Mouse (Mus musculus): ENCODE results near the gene Hsf4. TPM values are rescaled to one million over a fixed set of nuclear protein-coding genes. Genes with fewer than 3 reads are reported as not detected.
"Not testable (repeated sequence)": the region's sequence is repeated elsewhere in the genome, so short reads cannot be mapped to it uniquely, and the experiment has no call there.

Gene Hsf4
- total RNA-seq (2015; ENCODE audit: low replicate concordance) (not detected in 2 replicates), total RNA-seq (2017; ENCODE audit: low replicate concordance) (not detected in 2 replicates)

DNA sequence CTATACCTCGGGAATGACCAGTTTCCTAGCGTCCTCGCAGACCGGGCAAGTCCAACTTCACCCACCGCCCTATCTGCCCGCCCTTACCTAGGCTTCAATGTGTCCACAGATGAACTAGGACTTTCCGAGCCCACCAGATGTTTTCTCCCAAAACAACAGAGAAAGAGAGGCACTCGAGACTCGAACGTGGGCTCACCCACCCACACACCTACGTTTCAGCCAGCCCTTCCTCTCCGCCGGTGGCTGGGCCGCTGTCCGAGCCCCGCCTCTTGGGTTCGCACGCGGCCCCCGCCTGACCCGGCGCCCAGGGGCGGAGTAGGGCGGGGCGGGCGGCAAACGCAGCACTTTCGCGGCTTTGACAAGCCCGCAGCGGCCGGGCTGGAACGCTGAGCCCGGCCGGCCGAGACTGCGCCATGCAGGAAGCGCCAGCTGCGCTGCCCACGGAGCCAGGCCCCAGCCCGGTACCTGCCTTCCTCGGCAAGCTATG, at the start of gene Hsf4:
Gene Hsf4 (plus strand): TSS at position 341 of the 487 bp plus-strand sequence.
- no peak for ATAC-seq (replicated peaks; ENCODE audit: low FRiP score, poor library complexity, severe bottlenecking)

DNA sequence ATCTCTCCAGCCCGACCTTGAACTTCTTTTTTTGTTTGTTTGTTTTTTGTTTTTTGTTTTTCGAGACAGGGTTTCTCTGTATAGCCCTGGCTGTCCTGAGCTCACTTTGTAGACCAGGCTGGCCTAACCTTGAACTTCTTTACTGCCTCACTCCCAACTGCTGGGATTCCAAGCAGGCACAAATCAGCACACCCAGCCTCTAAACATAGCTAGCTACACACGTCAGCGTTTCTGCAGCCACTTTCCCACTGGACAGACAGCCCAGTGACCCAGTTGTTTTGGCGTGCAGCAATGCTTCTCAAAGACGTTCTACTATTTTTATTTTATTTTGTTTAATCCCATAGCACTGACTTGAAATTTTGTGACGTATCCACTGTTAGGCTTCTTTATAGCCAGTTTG, 45.8 kb upstream of the Hsf4 start:
- ATAC-seq (replicated peaks; ENCODE audit: low FRiP score, poor library complexity, severe bottlenecking) = no peak

DNA sequence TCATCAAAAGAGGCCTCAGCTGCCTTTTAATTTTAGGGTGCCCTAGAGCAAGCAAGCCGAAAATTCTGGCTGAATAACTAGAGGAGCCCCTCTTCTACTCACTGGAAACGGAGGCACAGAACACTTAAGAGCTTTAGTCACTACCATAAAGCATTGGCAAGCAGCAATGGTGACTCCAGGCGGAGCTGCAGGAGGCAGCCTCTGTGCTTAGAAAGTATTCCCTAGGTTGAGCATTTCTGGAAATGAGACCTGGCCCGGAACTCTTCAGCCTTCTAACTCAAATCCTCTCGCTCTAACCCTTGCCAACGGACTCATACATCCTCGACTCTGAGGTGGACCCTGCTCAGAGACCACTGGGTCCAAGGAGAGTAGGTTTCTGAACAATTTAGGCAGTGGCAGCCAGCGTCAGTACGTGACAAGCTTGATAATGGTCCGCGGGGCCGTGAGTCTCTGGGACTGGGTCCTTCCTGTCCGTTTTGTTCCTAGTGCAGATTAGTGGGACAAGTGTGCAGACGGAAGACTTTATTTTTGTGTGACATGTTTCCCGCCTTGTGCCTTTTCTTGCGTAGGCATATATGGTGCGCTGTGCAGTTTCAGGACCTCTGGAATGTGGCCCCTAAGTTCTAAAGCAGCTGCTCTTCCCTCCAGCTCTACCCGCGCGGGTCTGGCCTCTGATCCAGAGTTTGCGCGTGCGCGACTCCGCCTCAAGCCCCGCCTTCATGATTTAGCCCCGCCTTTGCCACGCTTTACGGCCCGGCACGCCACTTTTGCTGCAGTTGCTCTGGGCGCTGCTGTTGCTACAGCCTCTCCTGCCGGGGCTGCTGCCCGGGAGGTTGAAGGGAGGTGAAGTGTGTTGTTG, 45.0 kb upstream of the Hsf4 start, which contains the start of gene D230025D16Rik:
Gene D230025D16Rik (plus strand): TSS at position 733 of the 859 bp plus-strand sequence.
- peak; percentile 93 for ATAC-seq (replicated peaks; ENCODE audit: low FRiP score, poor library complexity, severe bottlenecking)

DNA sequence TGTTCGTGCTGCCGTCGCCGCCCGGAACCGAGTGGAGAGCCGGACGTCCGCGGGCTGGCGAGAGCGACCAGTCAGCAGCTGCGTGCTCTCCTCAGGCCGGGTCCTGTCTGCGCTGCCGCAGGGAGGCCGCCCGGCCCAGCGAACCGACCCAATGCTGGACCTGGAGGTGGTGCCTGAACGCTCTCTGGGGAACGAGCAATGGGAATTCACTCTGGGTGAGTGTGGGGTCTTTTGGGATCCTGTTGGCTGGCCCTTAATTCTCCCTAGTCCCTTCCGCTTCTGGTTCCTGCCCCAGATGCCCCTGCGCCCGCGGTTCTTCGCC, 44.4 kb upstream of the Hsf4 start:
- ATAC-seq (replicated peaks; ENCODE audit: low FRiP score, poor library complexity, severe bottlenecking) = no peak

DNA sequence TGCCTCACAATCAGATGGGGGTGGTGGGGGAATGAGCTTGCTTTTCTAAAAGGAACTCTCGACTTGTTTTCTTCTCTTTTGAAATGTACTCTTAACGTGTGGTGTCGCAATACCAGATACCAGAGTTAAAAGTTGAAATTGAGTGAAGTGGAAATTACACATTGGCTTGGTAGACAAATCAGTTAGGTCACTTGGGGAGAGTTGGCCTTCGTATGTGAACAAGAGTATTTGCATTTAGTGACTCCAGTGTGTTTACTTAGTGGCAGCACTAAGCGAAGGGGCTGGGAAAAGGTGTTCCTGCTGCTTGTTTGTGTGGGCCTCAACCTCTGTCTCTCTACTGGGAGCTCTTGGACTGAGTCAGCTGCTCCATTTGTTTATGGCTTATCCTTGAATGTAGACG, 43.7 kb upstream of the Hsf4 start:
- ATAC-seq (replicated peaks; ENCODE audit: low FRiP score, poor library complexity, severe bottlenecking) = no peak

DNA sequence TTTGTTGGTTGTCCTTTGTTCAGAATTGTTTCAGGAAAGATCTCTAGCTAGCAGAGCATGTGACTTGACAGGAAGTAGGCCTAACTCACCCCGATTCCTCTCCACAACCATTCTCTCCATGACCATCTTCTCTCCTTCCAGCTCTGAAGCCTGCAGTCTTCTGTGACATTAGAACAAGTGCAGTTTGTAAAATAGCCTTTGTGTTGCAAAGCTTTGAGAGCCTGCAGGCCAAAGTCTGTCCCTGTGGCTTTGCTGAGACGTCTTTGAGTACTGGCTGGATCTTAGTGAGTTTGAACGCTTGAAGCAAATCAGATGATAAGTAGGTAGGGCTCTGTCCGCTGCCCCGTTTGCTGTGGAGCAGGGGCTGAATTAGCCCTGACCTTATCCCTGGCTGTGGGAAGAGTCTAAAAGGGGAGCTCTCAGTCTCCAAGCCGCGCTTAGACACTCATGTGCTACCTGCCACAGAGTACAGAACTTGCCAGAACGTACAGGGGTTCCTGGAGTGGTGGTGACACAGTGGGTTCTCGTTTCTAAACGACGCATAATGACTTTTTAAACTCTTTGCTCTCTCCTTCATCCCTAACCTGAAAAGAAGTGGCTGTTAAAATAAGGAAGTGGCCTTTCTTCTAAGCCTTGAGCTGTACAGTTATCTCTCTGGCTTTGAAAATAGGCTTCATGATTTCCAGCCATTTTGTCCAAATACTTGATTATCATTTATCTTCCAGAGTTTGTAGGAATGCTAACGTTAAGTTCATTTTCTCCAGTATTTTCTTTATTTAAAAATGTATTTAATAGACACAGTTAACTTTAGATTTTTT, 37.9 kb upstream of the Hsf4 start:
- ATAC-seq (replicated peaks; ENCODE audit: low FRiP score, poor library complexity, severe bottlenecking) = no peak

DNA sequence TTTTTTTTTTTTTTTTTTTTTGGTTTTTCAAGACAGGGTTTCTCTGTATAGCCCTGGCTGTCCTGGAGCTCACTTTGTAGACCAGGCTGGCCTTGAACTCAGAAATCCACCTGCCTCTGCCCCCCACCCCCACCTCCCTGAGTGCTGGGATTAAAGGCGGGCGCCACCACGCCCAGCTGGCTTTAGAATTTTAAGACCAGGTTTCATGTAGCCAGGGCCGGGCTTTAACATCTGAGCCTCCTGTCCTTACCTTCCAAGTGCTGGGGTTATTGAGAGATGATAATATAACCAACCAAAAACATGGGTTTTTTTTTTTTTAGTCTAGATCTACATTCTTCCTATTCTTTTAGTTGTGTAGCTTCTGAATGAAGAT, 37.3 kb upstream of the Hsf4 start:
- not testable (repeated sequence) for ATAC-seq (replicated peaks; ENCODE audit: low FRiP score, poor library complexity, severe bottlenecking)

DNA sequence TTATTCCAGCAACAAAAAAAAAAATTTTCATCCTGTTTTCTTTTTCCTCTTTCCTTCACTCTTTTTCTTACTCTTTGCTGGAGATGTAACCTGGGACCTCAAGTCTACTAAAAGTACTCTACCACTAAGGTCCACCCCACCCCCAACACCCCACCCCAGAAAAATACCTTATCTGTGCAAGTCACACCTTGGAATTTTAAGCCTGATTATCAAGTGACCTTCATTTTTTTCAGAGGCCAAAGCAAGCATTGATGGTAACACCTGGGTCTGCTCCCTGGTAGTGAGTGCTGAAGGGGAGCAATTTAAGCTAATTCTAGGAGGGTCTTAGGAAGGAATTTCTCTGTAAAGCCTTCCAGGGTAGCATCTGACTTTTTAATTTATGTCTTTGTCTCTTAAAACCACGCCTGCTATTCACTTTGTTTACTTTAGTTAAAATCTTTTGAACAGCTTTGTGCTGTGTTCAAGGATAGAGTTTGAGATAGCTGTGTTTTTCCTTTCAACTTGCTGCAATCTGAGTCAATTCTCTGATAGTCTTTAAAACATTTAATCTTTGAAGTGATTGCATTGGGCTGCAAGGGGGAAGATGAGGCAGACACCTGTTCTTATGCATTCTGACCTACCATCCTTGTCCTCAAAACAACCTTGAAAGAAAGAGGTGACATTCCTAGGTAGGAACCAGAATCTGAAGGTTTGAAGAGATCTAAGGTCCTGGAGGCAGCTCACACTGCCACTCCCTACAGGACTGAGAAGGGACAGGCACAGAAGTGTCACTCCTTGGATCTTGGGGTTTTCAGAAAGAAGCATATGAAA, 36.3 kb upstream of the Hsf4 start:
- no peak for ATAC-seq (replicated peaks; ENCODE audit: low FRiP score, poor library complexity, severe bottlenecking)

DNA sequence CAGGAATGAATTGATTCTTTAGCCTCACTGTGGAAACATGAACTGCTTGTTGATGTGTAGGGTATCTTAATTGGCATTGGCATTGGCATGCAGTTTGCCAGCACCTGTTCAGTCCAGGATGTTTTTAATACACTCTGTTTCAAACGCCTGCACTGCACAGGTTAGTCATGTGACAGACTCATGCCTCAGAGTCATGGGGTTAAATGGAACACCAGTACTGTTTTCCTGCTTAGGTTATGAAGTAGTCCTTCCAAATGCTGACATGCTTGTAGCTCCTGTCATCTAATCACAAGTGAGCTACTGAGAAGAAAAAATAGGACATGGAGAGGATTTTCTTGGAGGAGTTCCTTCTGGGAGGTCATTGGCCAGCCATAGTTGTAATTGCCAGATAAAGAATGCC, 34.4 kb upstream of the Hsf4 start:
- ATAC-seq (replicated peaks; ENCODE audit: low FRiP score, poor library complexity, severe bottlenecking) = no peak

DNA sequence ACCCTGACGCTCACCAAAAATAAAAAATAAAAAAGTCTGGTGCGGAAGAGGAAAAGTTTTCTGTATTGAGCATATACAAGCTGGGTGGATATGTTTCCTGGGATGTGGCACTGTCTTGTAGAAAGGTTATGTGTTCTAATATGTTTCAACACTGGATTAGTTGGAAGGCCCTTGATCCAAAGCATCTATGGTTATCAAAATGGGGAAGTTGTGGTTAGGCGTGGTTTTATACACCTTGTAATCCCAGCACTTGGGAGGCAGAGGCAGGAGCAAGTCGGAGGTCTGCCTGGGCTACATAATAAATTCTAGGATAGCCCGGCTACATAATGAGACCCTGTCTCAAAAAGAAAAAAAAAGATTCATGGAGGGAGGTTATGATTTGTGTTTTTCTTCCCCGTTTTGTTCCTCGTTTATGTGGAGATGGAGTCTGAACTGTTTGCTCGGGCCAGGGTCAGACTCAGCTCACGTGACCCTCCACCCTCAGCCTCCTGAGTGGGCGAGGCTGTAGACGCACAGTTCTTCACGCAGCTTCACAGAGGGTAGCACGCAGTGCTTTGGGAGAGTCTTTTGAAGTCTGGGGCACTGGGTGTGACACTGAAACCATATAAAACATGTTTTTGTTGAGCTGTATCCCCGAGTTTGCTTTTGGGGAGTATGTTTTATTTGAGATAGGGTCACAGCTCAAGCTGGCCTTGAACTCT, 32.0 kb upstream of the Hsf4 start:
- ATAC-seq (replicated peaks; ENCODE audit: low FRiP score, poor library complexity, severe bottlenecking) = no peak

DNA sequence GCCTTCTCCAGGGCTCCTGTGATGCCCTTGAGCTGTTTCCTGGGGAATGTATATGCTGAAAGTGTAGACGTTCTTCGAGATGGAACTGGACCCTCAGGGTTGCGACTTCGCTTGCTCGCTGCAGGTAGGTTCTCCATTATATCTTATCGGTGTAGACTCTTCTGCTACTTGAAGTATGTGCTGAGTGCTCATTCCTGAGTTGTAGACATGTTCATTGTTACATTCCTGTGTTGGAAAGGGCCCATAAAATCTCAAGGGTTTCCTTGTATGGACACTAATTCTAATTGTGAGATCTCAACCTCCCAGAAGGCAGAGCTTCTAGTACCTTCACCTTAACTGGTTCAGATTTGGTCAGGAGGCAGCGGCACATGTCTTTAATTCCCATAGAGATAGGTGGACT, 28.6 kb upstream of the Hsf4 start:
- no peak for ATAC-seq (replicated peaks; ENCODE audit: low FRiP score, poor library complexity, severe bottlenecking)

DNA sequence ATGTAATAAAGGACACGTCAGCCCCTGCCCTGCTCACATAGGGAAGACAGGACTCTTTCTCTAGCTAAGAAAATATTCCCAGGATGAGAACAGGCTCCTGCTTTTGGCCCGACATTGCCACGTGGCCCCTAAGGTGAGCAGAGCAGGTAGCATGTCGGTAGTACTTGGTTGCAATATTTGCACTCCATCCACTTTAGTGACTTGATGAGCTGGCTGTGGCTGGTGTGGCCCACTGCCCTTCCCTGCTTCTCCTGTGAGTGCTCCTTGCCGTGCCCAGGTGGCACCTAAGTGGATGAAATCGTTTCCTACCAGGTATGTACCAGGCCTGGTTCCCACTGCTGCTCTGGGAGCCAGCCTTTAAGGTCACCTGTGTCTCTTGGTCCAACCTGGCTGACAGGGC, 17.6 kb upstream of the Hsf4 start:
- ATAC-seq (replicated peaks; ENCODE audit: low FRiP score, poor library complexity, severe bottlenecking) = no peak

DNA sequence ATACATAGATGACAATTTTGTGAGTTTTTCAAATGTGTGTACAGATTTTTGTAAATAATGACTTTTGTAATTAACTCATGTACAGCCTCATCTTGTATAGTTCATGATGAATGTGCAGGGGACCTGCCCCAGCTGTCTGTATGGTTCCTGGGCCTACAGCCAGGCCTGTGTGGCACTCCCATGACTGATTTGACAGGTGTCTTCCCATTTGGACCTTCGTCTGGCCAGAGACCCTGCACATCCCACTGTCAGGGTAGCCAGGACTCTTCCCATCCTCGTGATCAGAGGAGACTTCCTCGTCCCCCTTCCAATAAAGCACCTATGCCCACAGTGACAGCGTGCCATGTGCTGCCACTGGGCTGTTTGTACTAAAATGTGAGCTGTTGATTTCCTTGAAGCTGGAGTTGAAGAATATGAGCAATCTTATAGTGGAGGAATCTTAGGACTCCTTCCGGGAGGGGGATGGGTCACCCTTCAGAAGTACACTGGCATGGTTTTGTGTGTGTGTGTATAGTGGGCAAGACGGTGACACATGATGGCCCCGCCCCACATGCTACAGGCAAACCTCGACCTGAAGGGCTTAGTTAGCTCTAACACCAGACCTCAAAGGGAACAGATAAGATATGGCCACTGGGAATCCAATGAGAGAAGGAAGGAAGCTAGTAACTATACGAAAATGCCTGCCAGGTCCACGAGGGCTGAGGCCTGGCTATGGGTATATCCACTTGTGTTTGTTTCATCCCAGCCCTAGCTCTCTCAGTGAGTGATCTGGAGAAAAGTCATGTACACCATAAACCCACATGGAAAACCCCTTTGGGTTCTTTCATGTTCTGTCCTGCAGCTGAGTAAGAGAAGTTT, 16.7 kb upstream of the Hsf4 start:
- no peak for ATAC-seq (replicated peaks; ENCODE audit: low FRiP score, poor library complexity, severe bottlenecking)

DNA sequence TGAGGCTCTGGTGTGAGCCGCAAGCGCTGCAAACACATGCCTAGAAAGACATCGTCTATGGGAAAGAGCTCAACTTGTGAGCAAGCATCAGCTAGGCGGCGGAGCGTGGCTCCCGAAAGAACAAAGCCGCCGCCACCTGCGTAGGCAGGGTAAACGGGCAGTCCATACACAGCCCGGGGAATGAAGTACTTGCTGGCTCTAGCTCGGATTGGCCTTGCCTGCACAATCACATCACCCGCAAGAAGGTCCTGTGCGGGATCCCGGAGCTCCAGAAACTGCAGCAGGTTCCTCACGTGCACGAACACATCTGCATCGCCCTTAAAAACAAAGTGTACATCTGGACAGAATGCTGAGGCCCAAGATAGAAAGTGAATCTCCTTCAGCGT, 15.8 kb upstream of the Hsf4 start:
- no peak for ATAC-seq (replicated peaks; ENCODE audit: low FRiP score, poor library complexity, severe bottlenecking)

DNA sequence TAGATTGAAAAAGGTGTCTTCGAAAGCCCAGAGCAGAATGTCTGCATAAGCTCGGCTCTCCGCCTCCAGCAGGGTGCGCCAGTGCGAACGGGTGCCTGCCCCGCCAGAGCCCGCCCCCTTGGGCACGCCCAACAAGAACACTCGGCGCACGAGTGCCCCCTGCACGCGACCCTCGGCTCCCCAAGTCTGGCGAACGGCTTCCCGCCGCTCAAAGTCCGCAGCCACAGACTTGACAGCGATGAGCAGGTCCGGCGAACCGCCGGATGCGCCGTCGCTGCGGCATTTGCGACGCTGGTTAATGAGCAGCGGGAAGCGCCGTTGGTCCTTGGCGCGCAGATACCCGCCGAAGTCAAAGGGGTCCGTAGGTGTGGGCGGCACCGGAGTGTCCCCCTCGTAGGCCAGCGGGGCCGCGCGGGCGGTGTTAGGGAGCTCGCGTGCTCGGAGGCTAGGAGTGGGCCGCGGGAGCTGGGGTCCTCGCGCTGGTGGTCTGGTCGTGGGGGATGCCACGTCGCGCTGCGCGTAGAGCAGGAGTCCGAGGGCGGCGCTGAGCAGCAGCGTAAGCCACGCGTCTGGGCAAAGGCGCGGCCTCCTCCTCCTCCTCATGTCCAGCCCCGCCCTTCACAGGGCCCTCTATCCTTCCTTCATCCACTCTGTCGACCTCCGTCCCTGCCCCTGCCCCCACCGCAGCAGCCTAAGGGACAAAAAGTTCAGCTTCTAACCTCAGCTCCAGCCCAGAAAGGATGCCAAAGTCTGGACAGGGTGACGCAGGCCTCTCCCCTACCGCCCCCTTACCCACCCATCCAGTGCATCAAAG, 15.2 kb upstream of the Hsf4 start:
- ATAC-seq (replicated peaks; ENCODE audit: low FRiP score, poor library complexity, severe bottlenecking) = peak; percentile 84

DNA sequence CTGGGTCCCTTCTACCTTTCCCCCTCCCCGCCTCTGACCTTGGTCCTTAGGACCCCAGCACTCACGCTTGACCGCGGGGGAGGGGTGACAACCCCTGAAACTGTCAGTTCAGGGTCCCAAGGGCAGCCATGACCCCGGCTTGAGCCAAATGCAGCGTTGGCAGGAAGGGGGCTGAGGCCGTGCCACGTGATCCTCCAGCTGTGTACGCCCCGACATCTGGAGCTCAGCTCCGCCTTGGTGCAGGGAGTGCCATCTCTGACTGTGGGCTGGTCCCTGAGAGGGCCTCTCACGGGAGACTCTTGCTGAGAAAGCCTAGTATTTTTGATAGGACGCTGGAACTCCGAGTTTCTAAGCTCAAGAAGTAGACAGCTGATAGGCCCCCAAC, 14.6 kb upstream of the Hsf4 start, which contains the start of gene B3gnt9:
Gene B3gnt9 (minus strand): TSS at position 188 of the 385 bp plus-strand sequence.
- peak; percentile 74 for ATAC-seq (replicated peaks; ENCODE audit: low FRiP score, poor library complexity, severe bottlenecking)

DNA sequence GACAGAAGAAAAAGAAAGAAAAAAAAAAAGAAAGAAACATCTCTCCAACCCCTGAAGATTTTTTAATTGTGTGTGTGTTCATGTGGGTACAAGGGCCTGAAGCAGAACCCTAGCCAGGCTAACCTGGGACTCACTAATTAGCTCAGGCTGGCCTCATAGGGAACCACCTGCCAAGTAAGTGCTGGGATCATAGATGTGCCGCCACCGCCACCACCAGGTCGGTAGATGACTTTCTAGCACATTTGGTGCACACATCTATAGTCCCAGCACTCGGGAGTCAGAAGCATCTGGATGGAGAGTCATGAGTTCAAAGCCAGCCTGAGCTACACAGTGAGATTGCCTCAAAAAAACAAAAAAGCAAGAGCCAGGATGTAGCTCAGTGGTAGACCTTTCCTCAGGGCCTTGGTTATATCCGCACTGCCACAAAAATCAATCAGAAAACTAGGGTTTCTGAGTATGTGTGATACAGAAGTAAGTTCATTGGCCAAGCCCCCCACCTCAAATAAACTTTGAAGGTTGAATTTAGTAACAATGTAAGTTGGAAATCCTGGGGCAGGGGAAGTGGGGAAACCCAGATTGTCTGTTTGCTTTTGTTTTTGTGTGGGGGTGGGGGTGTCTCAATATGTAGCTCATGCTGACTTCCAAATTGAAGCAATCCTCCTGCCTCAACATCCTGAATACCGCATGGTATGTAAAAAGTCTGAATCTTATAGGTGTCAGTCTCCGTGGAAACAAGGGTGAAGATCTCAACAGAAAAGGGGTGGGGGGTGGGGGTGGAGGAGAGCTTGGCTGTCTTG, 12.1 kb upstream of the Hsf4 start:
- no peak for ATAC-seq (replicated peaks; ENCODE audit: low FRiP score, poor library complexity, severe bottlenecking)

All from erythroid progenitor cell, adult 5-6 weeks (primary cell).